8 mouse cellular contexts compared by ENCODE assay signal in genomic region chr2:79865275-79865999, GRCm38 (mm10).
DNase-seq lines count a peak whose midpoint lies in the region; ATAC-seq and TF ChIP-seq lines count a peak whose summit lies in the region.

No protein-coding gene starts in this region.

- no peak overlapping the region for H3K4me2 ChIP-seq in forebrain, postnatal 0 days (ENCODE audit: low read depth)
- H3K4me2 ChIP-seq in liver, embryonic 12.5 days = no peak overlapping the region
- H3K4me2 ChIP-seq in neural tube, embryonic 13.5 days = no peak overlapping the region

- H3K4me3 ChIP-seq in forebrain, postnatal 0 days (ENCODE audit: low read depth, low read length) = no peak overlapping the region
- no peak overlapping the region for H3K4me3 ChIP-seq in liver, embryonic 12.5 days
- no peak overlapping the region for H3K4me3 ChIP-seq in neural tube, embryonic 13.5 days

- peak; percentile 93 for TF ChIP-seq CTCF in forebrain, postnatal 0 days (IDR thresholded peaks at IDR 0.05; ENCODE audit: low read depth)

- no peak overlapping the region for H3K27ac ChIP-seq in forebrain, postnatal 0 days (ENCODE audit: low read depth, low read length)
- H3K27ac ChIP-seq in liver, embryonic 12.5 days = no peak overlapping the region
- H3K27ac ChIP-seq in neural tube, embryonic 13.5 days (replicated peaks) = no peak overlapping the region

- H3K27me3 ChIP-seq in forebrain, postnatal 0 days (ENCODE audit: insufficient read depth, low read length) = no peaks in the 10 kb centered on the region
- no peaks in the 10 kb centered on the region for H3K27me3 ChIP-seq in liver, embryonic 12.5 days (replicated peaks)
- H3K27me3 ChIP-seq in neural tube, embryonic 13.5 days = no peaks in the 10 kb centered on the region

- 36% methylated on average over 9 of the region's 9 CpGs for WGBS in forebrain, postnatal 0 days
- WGBS in liver, embryonic 12.5 days (ENCODE audit: insufficient replicate concordance) = 32% methylated on average over 9 of the region's 9 CpGs
- WGBS in neural tube, embryonic 13.5 days = 48% methylated on average over 9 of the region's 9 CpGs

- H3K9ac ChIP-seq in forebrain, postnatal 0 days = no peak overlapping the region
- no peak overlapping the region for H3K9ac ChIP-seq in liver, embryonic 12.5 days
- no peak overlapping the region for H3K9ac ChIP-seq in neural tube, embryonic 13.5 days

- DNase-seq in right cerebral cortex, adult 2 months (ENCODE audit: low spot score in 2 of 2) = peak; percentile 25 to 65
- DNase-seq in right cerebral cortex, postnatal 25 days = no peak
- peak; percentile 2 for DNase-seq in cerebellum, adult 11 months
- DNase-seq in forebrain, postnatal 0 days = peak; percentile 87
- DNase-seq in kidney, adult 8-10 months = peak; percentile 2 to 31
- DNase-seq in spleen, adult 18-20 months = no peak

- no peaks in the 10 kb centered on the region for H3K9me3 ChIP-seq in forebrain, postnatal 0 days (ENCODE audit: low read length)
- no peaks in the 10 kb centered on the region for H3K9me3 ChIP-seq in liver, embryonic 12.5 days (replicated peaks)
- H3K9me3 ChIP-seq in neural tube, embryonic 13.5 days = no peaks in the 10 kb centered on the region

- H3K36me3 ChIP-seq in forebrain, postnatal 0 days (ENCODE audit: insufficient read depth) = no peaks in the 10 kb centered on the region
- H3K36me3 ChIP-seq in liver, embryonic 12.5 days = no peaks in the 10 kb centered on the region
- H3K36me3 ChIP-seq in neural tube, embryonic 13.5 days = no peaks in the 10 kb centered on the region

- H3K4me1 ChIP-seq in forebrain, postnatal 0 days (ENCODE audit: insufficient read depth) = no peaks in the 10 kb centered on the region
- no peaks in the 10 kb centered on the region for H3K4me1 ChIP-seq in liver, embryonic 12.5 days
- H3K4me1 ChIP-seq in neural tube, embryonic 13.5 days (replicated peaks) = no peaks in the 10 kb centered on the region

- peak; percentile 86 for ATAC-seq in forebrain, postnatal 0 days
- ATAC-seq in liver, embryonic 12.5 days = peak; percentile 21; the same call in 1 of the 2 replicates
- ATAC-seq in neural tube, embryonic 13.5 days (ENCODE audit: low read depth) = peak; percentile 82

Comparison
In these comparisons a context has a peak if more than half of its experiments do, and no peak if none do; other contexts are left out.
1. DNase-seq: peak in right cerebral cortex, adult 2 months (2 of 2), cerebellum, adult 11 months (single experiment), forebrain, postnatal 0 days (single experiment) and kidney, adult 8-10 months (2 of 2); none in right cerebral cortex, postnatal 25 days (single experiment) and spleen, adult 18-20 months (0 of 2).
2. ATAC-seq: peak in every context shown above with its lines; median percentile 86 in forebrain, postnatal 0 days; 82 in neural tube, embryonic 13.5 days; 21 in liver, embryonic 12.5 days.